Mouse (Mus musculus) embryonic fibroblast, embryonic 13.5 days (primary cell): ENCODE results near the gene Emc8. TPM values are rescaled to one million over a fixed set of nuclear protein-coding genes. Genes with fewer than 3 reads are reported as not detected.

Source experiments
- H3K27ac ChIP-seq: 2 replicates; pipeline ENCODE4 v1.5.1; 2012; ENCODE audit warnings: low read length, control low read depth, inconsistent platforms; ENCODE audit not compliant: insufficient read depth
- H3K4me1 ChIP-seq: 2 replicates; pipeline ENCODE4 v1.6.1; 2011; ENCODE audit warnings: low read length; ENCODE audit not compliant: control insufficient read depth, insufficient read depth
- H3K4me3 ChIP-seq: 2 replicates; pipeline ENCODE4 v1.5.1; 2011; ENCODE audit warnings: mild to moderate bottlenecking, control low read depth, low read length; ENCODE audit not compliant: insufficient read depth
- CTCF ChIP-seq: IDR thresholded peaks from 2 replicates; pipeline ENCODE4 v1.5.1; 2011; ENCODE audit warnings: mild to moderate bottlenecking, control low read depth, low read length, moderate library complexity, borderline replicate concordance; ENCODE audit not compliant: insufficient read depth
- POLR2A ChIP-seq: IDR thresholded peaks from 2 replicates; pipeline ENCODE4 v1.6.1; 2011; ENCODE audit warnings: low read depth, mild to moderate bottlenecking, control low read depth, low read length, moderate library complexity
- polyA plus RNA-seq: library from polyadenylated mRNA; stranded (reverse); fragments of >200 nt; gene quantifications from 2 replicates; pipeline ENCODE4 v1.2.4, GENCODE M21; 2011; ENCODE audit warnings: low read depth; ENCODE audit not compliant: missing spikeins, insufficient read length

Gene Emc8
- polyA plus RNA-seq, 1 experiment, result 53.5 TPM

- H3K27ac ChIP-seq, result no peak overlapping the region
- no peak for TF ChIP-seq POLR2A
- TF ChIP-seq CTCF, result no peak
- H3K4me3 ChIP-seq, result no peak overlapping the region
- H3K4me1 ChIP-seq, result no peaks in the 10 kb centered on the region
Observed at GRCm38 (mm10) chr8:120627298-120627697, 41.1 kb downstream of the Emc8 start.

DNA sequence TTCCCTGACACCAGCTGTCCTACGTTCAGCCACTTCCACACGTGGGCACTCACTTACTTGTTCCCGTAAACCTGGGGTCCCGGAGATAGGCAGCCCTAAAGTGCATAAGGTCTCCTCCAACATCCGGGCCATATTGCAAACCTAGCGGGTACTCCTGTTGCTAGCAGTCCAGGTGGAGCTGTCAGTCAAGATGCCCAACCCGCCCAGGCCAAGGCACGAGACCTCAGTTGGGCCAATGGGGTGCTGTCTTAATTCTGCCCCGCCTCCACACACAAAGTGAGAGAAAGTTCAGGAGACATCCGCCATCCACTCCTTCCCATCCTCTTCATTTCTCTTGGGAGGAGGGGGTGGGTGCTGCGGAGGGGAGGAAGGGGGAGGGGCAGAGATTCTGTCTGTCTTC lies 41.9 kb downstream of the Emc8 start:
- Histone ChIP-seq H3K4me3 (no peak overlapping the region), H3K4me1 (no peaks in the 10 kb centered on the region), H3K27ac (no peak overlapping the region)
- TF ChIP-seq POLR2A, result no peak
- TF ChIP-seq CTCF, result no peak

GRCm38 (mm10) chr8:120623608-120624007 lies 44.8 kb downstream of the Emc8 start:
- Histone ChIP-seq H3K4me1 (0 out of 2 replicates have a peak, but pooled peaks cover 3% of the 10 kb centered on the region), H3K4me3 (no peak overlapping the region), H3K27ac (no peak overlapping the region)
- no peak for TF ChIP-seq CTCF
- no peak for TF ChIP-seq POLR2A

DNA sequence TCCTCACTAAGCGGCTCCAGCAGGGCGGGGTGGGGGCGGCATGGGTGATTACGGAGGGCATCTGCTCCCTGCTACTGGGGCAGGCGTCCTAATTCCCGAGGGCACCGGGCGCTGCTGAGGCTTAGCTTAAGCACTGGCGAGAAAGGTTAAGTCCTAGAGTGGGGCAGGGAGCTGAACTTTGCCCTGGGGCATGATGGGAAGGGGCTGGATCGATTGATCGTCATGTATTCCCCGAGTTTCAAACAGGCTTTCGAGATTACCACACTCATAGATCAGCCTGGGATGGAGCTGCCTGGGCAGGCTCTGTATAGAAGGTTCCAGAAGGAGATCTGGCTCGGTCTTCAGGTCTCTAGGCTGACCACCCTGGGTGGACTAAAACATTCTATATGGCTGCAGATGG lies 46.2 kb downstream of the Emc8 start:
- no peak for TF ChIP-seq CTCF
- TF ChIP-seq POLR2A, result no peak
- no peak overlapping the region for H3K4me3 ChIP-seq
- 0 out of 2 replicates have a peak, but pooled peaks cover 3% of the 10 kb centered on the region for H3K4me1 ChIP-seq
- no peak overlapping the region for H3K27ac ChIP-seq

- TF ChIP-seq CTCF (no peak), POLR2A (no peak)
- 0 out of 2 replicates have a peak, but pooled peaks cover 3% of the 10 kb centered on the region for H3K4me1 ChIP-seq
- no peak overlapping the region for H3K27ac ChIP-seq
- no peak overlapping the region for H3K4me3 ChIP-seq
Observed at GRCm38 (mm10) chr8:120620441-120620840, 47.9 kb downstream of the Emc8 start.

GRCm38 (mm10) chr8:120619235-120620180 lies 48.9 kb downstream of the Emc8 start:
- H3K4me1 ChIP-seq, result 0 out of 2 replicates have a peak, but pooled peaks cover 3% of the 10 kb centered on the region
- H3K4me3 ChIP-seq, result no peak overlapping the region
- H3K27ac ChIP-seq, result no peak overlapping the region
- TF ChIP-seq POLR2A (no peak), CTCF (no peak)

DNA sequence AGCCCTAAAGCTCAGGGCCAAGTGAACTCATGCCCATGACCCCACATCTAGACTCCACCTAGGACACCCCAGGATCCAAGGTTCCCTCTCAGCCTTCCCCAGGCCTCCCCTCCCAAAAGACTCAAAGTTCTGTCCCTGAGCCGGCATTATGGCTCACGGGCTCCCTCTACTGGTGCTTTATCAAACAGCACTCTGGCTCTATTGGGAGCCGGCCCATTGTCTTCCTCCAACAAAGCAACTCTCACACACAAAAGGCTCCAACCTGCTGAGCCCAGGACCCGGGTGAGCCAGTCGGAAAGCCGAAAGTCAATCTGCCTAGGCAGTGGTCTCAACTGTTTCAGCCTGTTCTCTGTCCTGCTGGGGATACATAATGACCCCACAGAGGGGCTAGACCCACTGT lies 50.3 kb downstream of the Emc8 start:
- H3K4me1 ChIP-seq, result 0 out of 2 replicates have a peak, but pooled peaks cover 3% of the 10 kb centered on the region
- H3K4me3 ChIP-seq, result no peak overlapping the region
- no peak overlapping the region for H3K27ac ChIP-seq
- TF ChIP-seq CTCF, result 0 out of 2 replicates have a peak, but pooled peaks have one; percentile 18
- TF ChIP-seq POLR2A, result no peak

- TF ChIP-seq POLR2A (no peak), CTCF (no peak)
- H3K4me1 ChIP-seq, result 0 out of 2 replicates have a peak, but pooled peaks cover 3% of the 10 kb centered on the region
- H3K4me3 ChIP-seq, result no peak overlapping the region
- H3K27ac ChIP-seq, result no peak overlapping the region
Observed at GRCm38 (mm10) chr8:120616663-120617626, 51.4 kb downstream of the Emc8 start.

DNA sequence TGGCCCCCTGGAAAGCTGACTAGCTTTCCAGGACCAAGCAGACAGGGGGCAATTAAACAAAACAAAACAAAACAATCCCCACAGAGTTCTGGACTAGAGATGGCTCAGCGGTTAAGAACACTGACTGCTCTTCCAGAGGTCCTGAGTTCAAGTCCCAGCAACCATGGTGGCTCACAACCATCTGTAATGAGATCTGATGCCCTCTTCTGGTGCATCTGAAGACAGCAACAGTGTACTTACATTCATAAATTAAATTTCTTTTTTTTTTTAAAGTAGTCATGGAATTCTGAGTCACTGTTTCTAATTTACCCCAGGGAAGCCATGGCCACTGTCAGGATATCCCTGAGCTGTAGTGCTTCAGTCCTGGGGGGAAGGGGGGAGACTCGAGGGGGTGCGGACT lies 53.9 kb downstream of the Emc8 start:
- TF ChIP-seq CTCF (no peak), POLR2A (no peak)
- no peak overlapping the region for H3K27ac ChIP-seq
- H3K4me3 ChIP-seq, result no peak overlapping the region
- H3K4me1 ChIP-seq, result no peaks in the 10 kb centered on the region
